Mouse (Mus musculus) embryonic facial prominence, embryonic 12.5 days (tissue): ENCODE measurements around the gene Dab1. TPM values are rescaled to one million over a fixed set of nuclear protein-coding genes. Genes with fewer than 3 reads are reported as not detected.

Experiments used
- ATAC-seq: fragments of 200-750 bp; cut with Nextera tagmentation; 2 replicates; pipeline ENCODE4 v1.8.0; 2017; ENCODE audit not compliant: insufficient number of reproducible peaks, insufficient read depth, low FRiP score, low TSS enrichment
- H3K27ac ChIP-seq: fragments of 300-500 bp; sonication (generic); 2 replicates; pipeline ENCODE4 v1.5.1; 2016; ENCODE audit warnings: mild to moderate bottlenecking
- H3K27me3 ChIP-seq: fragments of 300-500 bp; sonication (generic); 2 replicates; pipeline ENCODE4 v1.6.1; 2016; ENCODE audit warnings: mild to moderate bottlenecking, moderate library complexity
- H3K36me3 ChIP-seq: fragments of 300-500 bp; sonication (generic); 2 replicates; pipeline ENCODE4 v1.6.1; 2016; ENCODE audit warnings: mild to moderate bottlenecking
- H3K4me1 ChIP-seq: fragments of 300-500 bp; sonication (generic); 2 replicates; pipeline ENCODE4 v1.6.1; 2016
- H3K4me2 ChIP-seq: fragments of 300-500 bp; sonication (generic); replicated peaks from 2 replicates; pipeline ENCODE4 v1.6.1; 2016; ENCODE audit warnings: mild to moderate bottlenecking, moderate library complexity
- H3K4me3 ChIP-seq: fragments of 300-500 bp; sonication (generic); 2 replicates; pipeline ENCODE4 v1.5.1; 2016; ENCODE audit warnings: mild to moderate bottlenecking
- H3K9ac ChIP-seq: fragments of 300-500 bp; sonication (generic); 2 replicates; pipeline ENCODE4 v1.6.1; 2016; ENCODE audit warnings: mild to moderate bottlenecking, moderate library complexity
- H3K9me3 ChIP-seq: fragments of 300-500 bp; sonication (generic); 2 replicates; pipeline ENCODE4 v1.6.1; 2016; ENCODE audit warnings: mild to moderate bottlenecking, moderate library complexity
- WGBS: fragments of 180-500 bp; shearing (Covaris S2); methylation state at CpG from one replicate; pipeline ENCODE4 v1.1.7; 2016; 5-methylcytosine and 5-hydroxymethylcytosine counted together
- polyA plus RNA-seq: library from polyadenylated mRNA; unstranded; fragments of >200 nt; fragmentation: Nextera tagmentation; extraction: Ambion mirVana; gene quantifications from 2 replicates; pipeline ENCODE4 v1.2.1, GENCODE M21; 2016

Gene Dab1
- polyA plus RNA-seq, 1 experiment from 2014 or later = 23.7 TPM

- Histone ChIP-seq H3K4me1 (no peaks in the 10 kb centered on the region), H3K27me3 (no peaks in the 10 kb centered on the region), H3K9ac (no peak overlapping the region), H3K9me3 (no peaks in the 10 kb centered on the region), H3K36me3 (no peaks in the 10 kb centered on the region), H3K4me2 (no peak overlapping the region), H3K27ac (no peak overlapping the region), H3K4me3 (no peak overlapping the region)
- WGBS = 82% methylated on average over 2 of the region's 2 CpGs
- no peak for ATAC-seq
Observed at GRCm38 (mm10) chr4:103839541-103839940, 220.4 kb downstream of the Dab1 start.

GRCm38 (mm10) chr4:103841126-103841525, 222.0 kb downstream of the Dab1 start:
- Histone ChIP-seq H3K4me2 (no peak overlapping the region), H3K9ac (no peak overlapping the region), H3K4me3 (no peak overlapping the region), H3K9me3 (no peaks in the 10 kb centered on the region), H3K27me3 (no peaks in the 10 kb centered on the region), H3K36me3 (no peaks in the 10 kb centered on the region), H3K27ac (no peak overlapping the region), H3K4me1 (no peaks in the 10 kb centered on the region)
- ATAC-seq = no peak
- WGBS = 51% methylated on average over 7 of the region's 7 CpGs

DNA sequence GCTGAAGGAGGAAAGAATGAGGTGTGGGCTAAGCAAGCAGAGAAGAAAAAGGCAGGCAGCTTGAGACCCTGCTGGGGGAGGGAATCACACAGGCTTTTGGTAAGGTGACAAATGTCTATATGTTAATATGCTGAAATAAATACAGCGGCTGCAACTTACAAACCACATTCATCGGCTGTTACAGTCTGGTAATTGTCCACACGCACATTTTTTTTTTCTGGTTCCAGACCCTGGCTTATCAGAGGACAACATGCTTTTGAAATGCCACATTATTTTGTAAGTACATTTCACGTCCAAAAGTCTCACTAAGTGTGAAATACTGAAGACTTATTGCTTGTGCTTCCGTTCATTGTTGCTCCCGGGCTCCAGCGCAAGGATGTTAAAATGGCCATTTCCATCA, 225.5 kb downstream of the Dab1 start:
- Histone ChIP-seq H3K27me3 (no peaks in the 10 kb centered on the region), H3K27ac (no peak overlapping the region), H3K9me3 (no peaks in the 10 kb centered on the region), H3K4me1 (no peaks in the 10 kb centered on the region), H3K4me3 (no peak overlapping the region), H3K4me2 (no peak overlapping the region), H3K36me3 (no peaks in the 10 kb centered on the region), H3K9ac (no peak overlapping the region)
- 72% methylated on average over 7 of the region's 7 CpGs for WGBS
- no peak for ATAC-seq

DNA sequence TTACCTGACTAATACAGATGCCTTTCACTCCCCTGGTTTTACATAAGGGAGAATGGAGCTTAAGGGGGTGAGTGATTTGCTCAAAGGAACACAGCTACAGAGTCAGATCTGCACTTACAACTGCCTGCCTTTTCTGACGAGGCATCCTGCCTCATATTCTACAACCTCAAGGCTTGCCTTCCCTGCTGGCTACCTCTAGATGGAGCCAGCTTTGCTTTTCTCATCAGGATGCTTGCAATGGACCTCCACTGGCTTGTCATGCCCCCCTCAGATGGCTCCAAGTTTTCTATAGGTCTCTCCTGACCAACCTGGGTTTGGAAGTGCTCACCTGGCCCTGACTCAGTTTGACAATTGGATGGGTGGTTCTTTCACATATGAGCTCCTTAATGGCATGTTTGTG, 238.0 kb downstream of the Dab1 start:
- no peak overlapping the region for H3K9ac ChIP-seq
- ATAC-seq = no peak
- H3K27me3 ChIP-seq = no peaks in the 10 kb centered on the region
- no peak overlapping the region for H3K27ac ChIP-seq
- H3K9me3 ChIP-seq = no peaks in the 10 kb centered on the region
- no peak overlapping the region for H3K4me3 ChIP-seq
- no peaks in the 10 kb centered on the region for H3K36me3 ChIP-seq
- no peaks in the 10 kb centered on the region for H3K4me1 ChIP-seq
- WGBS = 15% methylated on average over 1 of the region's 1 CpGs
- no peak overlapping the region for H3K4me2 ChIP-seq

- no peak for ATAC-seq
- Histone ChIP-seq H3K4me1 (no peaks in the 10 kb centered on the region), H3K9me3 (no peaks in the 10 kb centered on the region), H3K4me2 (no peak overlapping the region), H3K27ac (no peak overlapping the region), H3K27me3 (no peaks in the 10 kb centered on the region), H3K4me3 (no peak overlapping the region), H3K36me3 (no peaks in the 10 kb centered on the region), H3K9ac (no peak overlapping the region)
- WGBS = 20% methylated on average over 3 of the region's 3 CpGs
Observed at GRCm38 (mm10) chr4:103875564-103875963, 256.4 kb downstream of the Dab1 start.

DNA sequence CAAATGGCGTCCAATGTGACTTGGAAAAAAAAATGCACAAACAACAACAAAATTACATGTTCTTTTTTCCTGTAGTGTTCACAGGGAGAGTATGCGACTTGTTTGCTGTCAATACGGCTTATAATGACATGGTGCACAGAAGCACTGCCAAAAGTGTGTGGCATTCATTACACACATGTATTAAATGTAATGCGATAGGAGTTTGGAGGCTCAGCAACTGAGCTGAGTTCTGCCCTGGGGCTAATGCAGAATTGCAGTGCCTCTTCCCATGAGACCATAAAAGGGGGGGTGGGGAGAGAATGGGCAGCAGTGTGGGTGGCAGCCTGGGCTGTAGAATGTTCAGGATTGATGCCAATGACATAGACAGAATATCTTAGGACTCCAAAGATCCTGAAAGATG, 259.7 kb downstream of the Dab1 start:
- Histone ChIP-seq H3K9ac (no peak overlapping the region), H3K4me1 (no peaks in the 10 kb centered on the region), H3K27me3 (no peaks in the 10 kb centered on the region), H3K4me2 (no peak overlapping the region), H3K27ac (no peak overlapping the region), H3K4me3 (no peak overlapping the region), H3K36me3 (no peaks in the 10 kb centered on the region), H3K9me3 (no peaks in the 10 kb centered on the region)
- no peak for ATAC-seq
- WGBS = 31% methylated on average over 4 of the region's 4 CpGs

- no peak overlapping the region for H3K9ac ChIP-seq
- no peaks in the 10 kb centered on the region for H3K4me1 ChIP-seq
- H3K27ac ChIP-seq = no peak overlapping the region
- no peak for ATAC-seq
- no peak overlapping the region for H3K4me2 ChIP-seq
- H3K36me3 ChIP-seq = no peaks in the 10 kb centered on the region
- WGBS = 71% methylated on average over 3 of the region's 3 CpGs
- H3K27me3 ChIP-seq = no peaks in the 10 kb centered on the region
- H3K9me3 ChIP-seq = no peaks in the 10 kb centered on the region
- no peak overlapping the region for H3K4me3 ChIP-seq
Observed at GRCm38 (mm10) chr4:103881641-103882040, 262.5 kb downstream of the Dab1 start.

- no peak for ATAC-seq
- Histone ChIP-seq H3K4me2 (no peak overlapping the region), H3K9ac (no peak overlapping the region), H3K27me3 (no peaks in the 10 kb centered on the region), H3K4me3 (no peak overlapping the region), H3K4me1 (no peaks in the 10 kb centered on the region), H3K9me3 (no peaks in the 10 kb centered on the region), H3K27ac (no peak overlapping the region), H3K36me3 (no peaks in the 10 kb centered on the region)
- WGBS = 80% methylated on average over 2 of the region's 2 CpGs
Observed at GRCm38 (mm10) chr4:103888086-103888485, 268.9 kb downstream of the Dab1 start.

DNA sequence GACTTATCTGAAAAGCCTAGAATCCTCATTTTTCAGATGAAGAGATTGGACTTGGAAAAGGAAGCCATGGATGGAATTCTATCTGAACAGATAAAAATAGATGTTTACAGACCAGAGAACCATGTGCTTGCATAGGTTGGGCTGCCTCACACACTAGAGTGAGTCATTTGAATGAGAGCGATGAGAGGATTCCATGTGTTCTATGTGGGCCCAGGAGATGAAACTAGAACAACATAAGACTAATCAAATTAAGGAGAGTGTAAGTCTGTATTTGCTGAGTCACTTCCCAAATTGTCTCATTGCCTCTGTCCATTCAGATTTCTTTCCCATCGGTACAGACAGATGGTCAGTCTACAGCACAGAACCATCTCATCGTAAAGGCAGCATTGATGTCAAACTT, 270.0 kb downstream of the Dab1 start:
- no peak for ATAC-seq
- Histone ChIP-seq H3K4me3 (no peak overlapping the region), H3K36me3 (no peaks in the 10 kb centered on the region), H3K27me3 (no peaks in the 10 kb centered on the region), H3K4me2 (no peak overlapping the region), H3K9ac (no peak overlapping the region), H3K9me3 (no peaks in the 10 kb centered on the region), H3K4me1 (no peaks in the 10 kb centered on the region), H3K27ac (no peak overlapping the region)
- WGBS = 92% methylated on average over 3 of the region's 3 CpGs

DNA sequence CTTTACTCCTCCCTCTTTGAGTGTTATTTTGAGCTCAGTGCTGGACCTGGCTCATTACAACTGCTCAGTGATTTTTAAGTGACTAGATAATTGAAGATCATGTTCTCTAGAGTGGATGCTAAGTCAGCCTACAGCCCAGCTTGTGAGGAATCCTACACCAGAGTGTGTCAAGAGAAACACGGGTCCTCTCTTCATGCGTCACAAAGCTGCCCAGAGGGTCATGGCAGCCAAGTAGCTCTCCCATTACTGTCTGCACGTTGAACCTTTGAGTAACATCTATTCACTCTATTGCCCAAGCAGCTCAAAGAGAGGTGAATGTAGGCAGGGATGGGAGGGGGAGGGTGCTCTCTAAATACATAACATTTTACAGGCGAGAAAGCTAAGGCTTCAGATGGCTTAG, 277.6 kb downstream of the Dab1 start:
- no peak overlapping the region for H3K27ac ChIP-seq
- H3K4me3 ChIP-seq = no peak overlapping the region
- H3K27me3 ChIP-seq = no peaks in the 10 kb centered on the region
- H3K9ac ChIP-seq = no peak overlapping the region
- WGBS = 76% methylated on average over 4 of the region's 4 CpGs
- H3K4me1 ChIP-seq = no peaks in the 10 kb centered on the region
- no peak overlapping the region for H3K4me2 ChIP-seq
- H3K9me3 ChIP-seq = no peaks in the 10 kb centered on the region
- no peaks in the 10 kb centered on the region for H3K36me3 ChIP-seq
- no peak for ATAC-seq

- Histone ChIP-seq H3K4me2 (no peak overlapping the region), H3K27ac (no peak overlapping the region), H3K27me3 (no peaks in the 10 kb centered on the region), H3K36me3 (no peaks in the 10 kb centered on the region), H3K9ac (no peak overlapping the region), H3K9me3 (no peaks in the 10 kb centered on the region), H3K4me1 (no peaks in the 10 kb centered on the region), H3K4me3 (no peak overlapping the region)
- ATAC-seq = no peak
- 76% methylated on average over 6 of the region's 6 CpGs for WGBS
Observed at GRCm38 (mm10) chr4:103897702-103898101, 278.5 kb downstream of the Dab1 start.

- H3K36me3 ChIP-seq = no peaks in the 10 kb centered on the region
- no peak for ATAC-seq
- H3K4me3 ChIP-seq = no peak overlapping the region
- H3K27me3 ChIP-seq = no peaks in the 10 kb centered on the region
- no peaks in the 10 kb centered on the region for H3K4me1 ChIP-seq
- no peaks in the 10 kb centered on the region for H3K9me3 ChIP-seq
- 70% methylated on average over 4 of the region's 4 CpGs for WGBS
- no peak overlapping the region for H3K27ac ChIP-seq
- no peak overlapping the region for H3K9ac ChIP-seq
- no peak overlapping the region for H3K4me2 ChIP-seq
Observed at GRCm38 (mm10) chr4:103911441-103911840, 292.3 kb downstream of the Dab1 start.

- no peak overlapping the region for H3K27ac ChIP-seq
Observed at GRCm38 (mm10) chr4:103912071-103912470, 292.9 kb downstream of the Dab1 start.

More at GRCm38 (mm10) chr4:103912071-103912470, 292.9 kb downstream of the Dab1 start:
- 85% methylated on average over 6 of the region's 6 CpGs for WGBS
- H3K9me3 ChIP-seq = no peaks in the 10 kb centered on the region
- H3K36me3 ChIP-seq = no peaks in the 10 kb centered on the region
- H3K9ac ChIP-seq = no peak overlapping the region
- no peak overlapping the region for H3K4me3 ChIP-seq
- H3K4me2 ChIP-seq = no peak overlapping the region
- no peak for ATAC-seq
- H3K27me3 ChIP-seq = no peaks in the 10 kb centered on the region
- H3K4me1 ChIP-seq = no peaks in the 10 kb centered on the region
